Mouse (Mus musculus) duodenum, adult 2 months (tissue): ENCODE results near the gene Smc2. TPM values are rescaled to one million over a fixed set of nuclear protein-coding genes. Genes with fewer than 3 reads are reported as not detected.

Source experiments
- polyA plus RNA-seq: library from polyadenylated mRNA; depleted of rRNA; stranded (reverse); fragments of >200 nt; gene quantifications from 2 replicates; pipeline ENCODE4 v1.2.3, GENCODE M21; 2012; ENCODE audit warnings: low replicate concordance; rRNA removed

Smc2 gene
- 0.33 and 1.2 TPM in 2 replicates for polyA plus RNA-seq

DNA sequence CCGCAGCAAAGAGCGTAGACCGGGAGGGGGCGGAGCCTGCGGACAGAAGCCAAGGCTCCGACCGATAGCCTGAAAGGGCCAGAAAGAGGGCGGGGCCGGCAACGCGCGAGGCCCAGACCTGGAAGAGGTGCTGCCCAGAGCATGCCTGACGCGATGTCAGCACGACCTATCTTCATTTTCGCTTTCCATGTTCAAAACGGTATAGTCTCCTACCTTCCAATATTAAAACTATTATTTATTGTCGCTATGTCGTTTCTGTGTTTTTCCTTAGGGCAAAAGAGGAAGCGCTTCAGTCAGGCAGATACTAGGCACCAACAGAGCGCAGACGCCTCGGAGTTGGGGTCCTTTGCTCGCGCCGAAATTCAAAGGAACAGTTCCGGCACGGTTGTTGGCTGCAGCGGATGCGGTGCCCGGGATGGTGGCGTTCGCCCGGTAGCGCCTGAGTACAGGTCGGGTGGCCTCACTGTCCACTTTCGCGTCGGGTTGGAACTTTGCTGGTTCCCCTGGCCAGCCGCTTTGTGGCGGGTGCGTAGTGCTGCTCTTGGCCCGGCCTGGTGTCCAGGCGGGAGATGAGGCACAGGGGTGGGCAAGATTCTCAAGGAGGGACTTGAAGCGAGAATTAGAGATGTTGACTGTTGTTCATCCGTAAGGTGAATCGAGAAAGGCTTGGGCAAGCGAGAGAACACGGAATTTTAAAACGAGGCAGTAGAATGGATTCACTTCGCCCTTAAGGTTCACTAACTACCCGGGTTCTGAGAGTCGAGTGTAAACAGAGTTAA is at the start of gene Smc2:
Gene Smc2 (plus strand): TSS at position 358 of the 779 bp plus-strand sequence.

DNA sequence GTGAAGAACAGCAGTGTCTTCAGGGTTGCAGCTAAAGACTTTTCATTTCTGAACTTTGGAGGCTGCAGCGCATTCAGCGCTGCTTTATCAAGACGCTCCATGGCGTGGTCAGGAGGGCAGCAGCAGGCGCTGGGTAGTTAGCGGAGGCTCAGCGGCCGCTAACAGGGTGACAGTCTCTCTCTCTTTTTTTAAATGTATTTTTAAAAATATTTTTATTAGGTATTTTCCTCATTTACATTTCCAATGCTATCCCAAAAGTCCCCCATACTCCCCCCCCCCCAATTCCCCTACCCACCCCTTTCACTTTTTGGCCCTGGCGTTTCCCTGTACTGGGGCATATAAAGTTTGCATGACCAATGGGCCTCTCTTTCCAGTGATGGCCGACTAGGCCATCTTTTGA is 58.1 kb downstream of the Smc2 start, which contains the start of gene Vma21-ps:
Gene Vma21-ps (minus strand): TSS at position 101 of the 400 bp plus-strand sequence.

Other genes starting within 250 kb of the Smc2 start
- not detected in 2 replicates for gene Vma21-ps, start 58.0 kb downstream of the Smc2 start, polyA plus RNA-seq
- gene Toporsl, start 157.0 kb downstream of the Smc2 start, polyA plus RNA-seq = not detected in 2 replicates